Mouse (Mus musculus) layer of hippocampus, adult 9-10 months (tissue): Measurements from ENCODE around the gene Tbc1d22a.
"Not testable (repeated sequence)": the region's sequence is repeated elsewhere in the genome, so short reads cannot be mapped to it uniquely, and the experiment has no call there.

Experiments
- DNase-seq: peaks from one replicate; pipeline ENCODE4 v3.0.0; 2022; ENCODE audit warnings: low spot score

The Tbc1d22a gene

DNA sequence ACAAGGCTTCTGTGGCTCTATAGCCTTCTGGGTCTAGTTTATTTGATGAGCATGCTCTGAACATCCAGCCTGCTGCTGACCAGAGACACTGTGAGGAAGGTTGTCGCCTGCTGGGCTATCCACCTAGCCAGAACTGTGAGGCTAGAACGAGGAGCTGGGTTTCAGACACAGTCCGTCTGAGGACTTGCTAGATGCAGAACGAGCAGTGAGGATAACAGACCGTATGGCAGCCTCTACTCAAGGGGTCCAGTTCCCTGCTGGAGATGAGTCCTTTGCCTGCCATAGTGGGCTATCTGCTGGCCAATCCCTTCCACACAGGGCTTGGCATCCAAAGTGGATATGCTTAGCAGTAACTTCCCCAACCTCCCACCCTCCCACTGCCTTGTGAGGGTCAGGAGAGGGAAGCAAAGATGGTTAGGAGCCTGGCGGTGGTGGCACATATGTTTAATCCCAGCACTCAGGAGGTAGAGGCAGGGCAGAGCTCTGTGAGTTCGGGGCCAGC is 10.9 kb upstream of the Tbc1d22a start:
- no peak for DNase-seq

DNA sequence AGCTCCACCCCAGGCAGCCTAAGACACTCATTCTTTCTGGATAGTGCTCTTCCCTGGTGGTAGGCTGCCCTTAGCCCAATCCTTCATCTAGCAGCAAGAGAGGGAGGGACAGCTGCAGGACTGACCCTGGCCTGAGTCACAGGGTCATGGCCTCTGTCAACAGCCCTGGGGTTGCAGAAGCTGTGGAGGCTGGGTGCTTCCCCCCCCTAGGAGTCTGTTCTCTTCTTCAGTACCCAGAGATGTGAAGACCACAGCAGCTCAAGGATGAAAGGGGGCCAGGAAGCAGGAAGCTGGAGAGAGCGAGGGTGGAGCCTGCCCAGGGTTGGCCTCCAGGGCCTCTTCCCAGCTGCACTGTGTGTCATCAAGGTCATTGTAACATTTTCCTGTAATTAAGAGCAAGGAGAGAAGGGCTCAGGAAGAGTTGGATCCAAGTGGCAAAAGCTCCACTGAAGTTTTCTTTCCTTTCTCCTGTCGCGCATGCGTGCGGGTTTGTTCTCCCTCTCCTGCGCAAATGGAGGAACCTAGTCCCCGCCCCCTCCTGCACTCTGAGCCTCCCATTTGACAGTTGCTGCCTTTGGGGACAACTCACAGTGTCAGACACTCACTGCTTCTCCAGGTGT is 10.2 kb upstream of the Tbc1d22a start:
- DNase-seq = no peak

- no peak for DNase-seq
Observed at GRCm38 (mm10) chr15:86205300-86205699, 9.0 kb upstream of the Tbc1d22a start.

DNA sequence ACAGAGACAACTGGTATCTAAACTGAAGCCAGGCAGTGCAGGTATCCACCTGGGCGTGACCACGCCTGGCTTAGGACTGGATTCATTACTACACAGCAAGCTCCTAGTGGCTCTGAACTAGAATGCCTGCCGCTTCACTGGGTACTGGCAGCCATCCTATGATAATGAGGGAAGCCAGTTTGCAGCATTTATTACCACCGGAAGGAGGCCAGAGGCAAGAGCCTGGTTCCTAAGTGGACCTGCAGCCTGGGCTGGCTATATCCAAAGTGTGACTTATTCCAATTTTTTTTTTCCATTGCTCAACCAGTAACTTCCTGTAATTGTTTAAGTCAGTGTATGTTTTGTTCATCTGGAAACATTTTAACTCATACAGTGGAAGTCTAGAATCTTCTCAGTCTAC is 7.9 kb upstream of the Tbc1d22a start:
- DNase-seq = no peak

DNA sequence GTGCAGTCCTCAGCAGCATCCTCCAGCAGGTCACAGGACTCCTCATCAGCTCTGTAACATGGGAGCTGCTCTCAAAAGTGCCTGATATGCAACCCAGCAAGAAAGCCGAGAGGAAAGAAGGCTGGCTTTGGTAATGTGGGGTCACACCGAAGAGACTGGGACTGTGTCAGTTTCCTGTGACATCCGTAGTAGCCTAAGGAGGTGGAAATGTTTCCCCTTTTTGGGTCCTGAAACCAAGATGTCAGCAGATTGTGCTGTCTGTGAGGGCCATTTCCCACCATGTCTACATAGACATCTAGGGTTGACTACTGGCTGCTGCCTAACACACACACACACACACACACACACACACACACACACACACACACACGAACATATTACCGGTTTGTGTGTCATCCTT is 2.1 kb upstream of the Tbc1d22a start:
- DNase-seq = not testable (repeated sequence)

GRCm38 (mm10) chr15:86214549-86215201 is 416 bp downstream of the Tbc1d22a start:
- no peak for DNase-seq

DNA sequence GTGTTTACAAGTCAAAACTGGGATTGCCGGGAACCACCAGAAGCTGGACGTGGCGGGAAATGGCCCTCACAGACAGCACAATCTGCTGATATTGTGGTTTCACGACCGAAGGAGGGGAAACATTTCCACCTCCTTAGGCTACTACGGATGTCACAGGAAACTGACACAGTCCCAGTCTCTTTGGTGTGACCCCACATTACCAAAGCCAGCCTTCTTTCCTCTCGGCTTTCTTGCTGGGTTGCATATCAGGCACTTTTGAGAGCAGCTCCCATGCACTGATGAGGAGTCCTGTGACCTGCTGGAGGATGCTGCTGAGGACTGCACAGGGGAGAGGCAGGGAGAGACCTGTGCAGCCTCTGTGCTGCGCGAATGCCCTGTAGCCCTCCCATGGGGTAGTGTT is 2.4 kb downstream of the Tbc1d22a start:
- DNase-seq = not testable (repeated sequence)

GRCm38 (mm10) chr15:86219534-86220228 is 5.4 kb downstream of the Tbc1d22a start:
- no peak for DNase-seq

DNA sequence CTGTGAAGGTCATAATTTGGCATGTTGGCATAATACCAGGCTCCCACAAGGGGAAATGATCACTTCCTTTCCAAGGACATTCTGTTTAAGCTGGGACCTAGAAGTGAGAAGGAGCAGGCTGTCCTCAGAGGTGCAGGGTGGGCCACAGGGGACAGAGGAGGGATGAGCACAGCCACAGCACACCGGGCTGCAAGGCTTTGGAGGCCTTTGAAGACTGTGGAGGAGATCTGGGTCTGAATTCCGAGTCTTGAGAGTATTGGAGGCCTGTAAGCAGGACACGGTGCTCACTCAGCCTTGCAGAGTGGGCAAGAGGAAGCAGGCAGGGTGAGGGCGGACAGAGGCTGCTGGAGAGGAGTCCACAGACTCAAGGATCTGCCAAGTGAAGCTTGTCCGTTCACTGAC is 6.0 kb downstream of the Tbc1d22a start:
- no peak for DNase-seq

GRCm38 (mm10) chr15:86220715-86221114 is 6.5 kb downstream of the Tbc1d22a start:
- DNase-seq = no peak

DNA sequence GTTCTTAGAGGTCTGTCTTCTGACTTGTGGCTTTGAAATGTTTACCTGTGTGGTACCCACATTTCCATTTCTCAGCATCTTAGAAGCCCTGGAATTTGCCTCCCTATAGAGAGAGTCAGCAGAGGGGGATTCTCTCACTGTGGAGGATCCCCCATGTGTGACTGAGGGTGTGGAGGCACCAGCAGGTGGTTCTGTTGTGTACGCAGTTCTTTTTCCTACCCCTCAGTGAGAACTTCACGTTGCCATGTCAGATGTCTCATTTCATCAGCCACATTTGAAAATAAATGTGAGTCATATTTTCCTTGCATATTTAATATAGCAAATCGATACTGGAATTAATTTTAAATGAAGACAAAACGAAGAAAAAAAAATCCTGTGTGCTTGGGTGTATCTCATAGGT is 7.1 kb downstream of the Tbc1d22a start:
- no peak for DNase-seq

- DNase-seq = not testable (repeated sequence)
Observed at GRCm38 (mm10) chr15:86221901-86222300, 7.6 kb downstream of the Tbc1d22a start.

DNA sequence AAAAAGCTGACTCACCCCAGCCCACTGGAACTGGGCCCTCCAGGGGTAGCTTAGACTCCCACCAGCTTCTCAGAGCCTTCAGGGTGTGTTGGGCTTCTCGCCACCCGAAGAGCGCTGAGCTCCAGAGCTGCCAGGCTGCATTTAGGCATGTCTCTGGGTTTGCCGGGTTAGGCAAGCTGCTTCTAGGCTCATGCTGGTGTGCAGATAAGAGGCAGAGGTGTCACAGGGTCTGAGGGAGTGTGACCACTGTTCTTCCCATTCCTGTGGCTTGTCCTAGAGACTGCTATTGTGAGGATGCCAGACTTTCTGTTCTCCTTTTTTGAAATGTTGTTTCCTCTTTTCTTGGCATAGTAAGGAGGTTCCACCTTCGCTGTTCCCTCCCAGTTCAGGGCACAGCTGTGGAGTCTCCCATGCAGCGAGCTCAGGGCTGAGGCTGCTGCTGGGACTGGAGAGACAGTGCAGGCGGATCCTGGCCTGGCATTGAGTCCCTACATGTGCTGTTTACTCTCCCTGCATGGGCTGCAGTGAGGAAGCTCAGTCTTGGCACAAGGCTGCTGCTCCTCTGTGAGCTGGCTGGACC is 10.8 kb downstream of the Tbc1d22a start:
- DNase-seq = no peak

GRCm38 (mm10) chr15:86226221-86226620 is 12.0 kb downstream of the Tbc1d22a start:
- DNase-seq = no peak

DNA sequence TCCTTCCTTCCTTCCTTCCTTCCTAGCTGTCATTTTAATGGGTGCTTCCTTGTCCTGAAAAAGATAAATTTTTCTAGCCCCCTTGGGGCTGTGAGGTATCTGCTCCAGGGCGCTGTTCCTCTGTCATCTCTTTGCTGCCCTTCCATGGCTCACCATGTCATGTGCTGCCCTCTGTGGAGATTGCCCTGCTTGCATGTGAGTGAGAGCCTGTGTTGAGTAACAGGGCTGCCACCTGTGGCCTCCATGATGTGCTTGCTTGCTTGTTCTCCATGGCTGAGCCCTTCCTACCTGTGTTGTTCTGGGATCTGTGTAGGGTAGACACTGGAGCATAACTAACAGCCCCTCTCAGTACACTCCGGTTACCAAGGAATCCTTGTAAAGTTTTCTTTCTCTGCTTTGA is 12.7 kb downstream of the Tbc1d22a start:
- no peak for DNase-seq

- no peak for DNase-seq
Observed at GRCm38 (mm10) chr15:86228186-86228585, 13.9 kb downstream of the Tbc1d22a start.

DNA sequence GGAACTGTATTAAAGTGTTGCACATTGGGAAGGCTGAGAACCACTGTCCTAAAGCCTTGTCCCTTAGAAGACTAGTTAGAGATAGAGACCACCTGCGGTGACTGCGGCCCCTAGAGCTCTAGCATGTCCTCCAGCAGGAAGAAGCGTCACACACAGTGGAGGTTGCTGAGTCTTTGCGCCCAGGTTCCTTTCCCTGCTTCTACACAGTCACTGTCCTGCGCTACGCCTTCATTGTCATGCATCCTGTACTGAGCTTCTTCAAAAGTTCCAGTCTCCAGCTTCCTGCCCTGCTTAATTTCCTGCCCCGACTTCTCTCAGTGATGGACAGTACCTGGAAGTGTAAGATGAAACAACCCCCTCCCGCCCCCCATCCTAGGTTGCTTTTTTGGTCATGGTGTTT is 14.8 kb downstream of the Tbc1d22a start:
- no peak for DNase-seq

GRCm38 (mm10) chr15:86229623-86230022 is 15.4 kb downstream of the Tbc1d22a start:
- DNase-seq = no peak

GRCm38 (mm10) chr15:86231170-86231569 is 16.9 kb downstream of the Tbc1d22a start:
- no peak for DNase-seq

- no peak for DNase-seq
Observed at GRCm38 (mm10) chr15:86231831-86232512, 17.7 kb downstream of the Tbc1d22a start.

DNA sequence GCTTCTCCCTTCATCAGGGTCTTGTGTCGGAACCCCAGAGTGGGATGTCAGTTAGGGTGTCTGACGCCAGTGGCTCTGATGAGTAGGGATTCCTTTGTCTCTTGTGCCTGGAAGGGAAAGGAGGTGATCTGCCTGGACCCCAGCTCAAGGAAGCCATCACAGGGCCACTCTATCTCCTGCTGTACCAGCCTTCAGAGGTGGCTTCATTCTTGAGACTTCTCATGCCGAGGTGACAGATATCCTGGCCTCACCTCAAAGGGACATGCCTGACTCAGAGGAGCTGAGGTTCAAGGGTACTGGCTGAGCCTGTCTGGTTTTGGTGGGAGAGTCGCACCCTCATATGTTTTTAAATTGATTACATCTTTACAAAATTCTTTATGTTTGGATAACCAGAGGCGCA is 19.7 kb downstream of the Tbc1d22a start:
- DNase-seq = no peak
